Mouse (Mus musculus) spleen, adult 12 weeks (tissue): Measurements from ENCODE around the gene Nynrin.

Experiments
- DNase-seq: peaks from one replicate; pipeline ENCODE4 v3.0.0; 2022; ENCODE audit warnings: low spot score

Gene Nynrin

GRCm38 (mm10) chr14:55840853-55841366 is 12.9 kb upstream of the Nynrin start:
- no peak for DNase-seq

DNA sequence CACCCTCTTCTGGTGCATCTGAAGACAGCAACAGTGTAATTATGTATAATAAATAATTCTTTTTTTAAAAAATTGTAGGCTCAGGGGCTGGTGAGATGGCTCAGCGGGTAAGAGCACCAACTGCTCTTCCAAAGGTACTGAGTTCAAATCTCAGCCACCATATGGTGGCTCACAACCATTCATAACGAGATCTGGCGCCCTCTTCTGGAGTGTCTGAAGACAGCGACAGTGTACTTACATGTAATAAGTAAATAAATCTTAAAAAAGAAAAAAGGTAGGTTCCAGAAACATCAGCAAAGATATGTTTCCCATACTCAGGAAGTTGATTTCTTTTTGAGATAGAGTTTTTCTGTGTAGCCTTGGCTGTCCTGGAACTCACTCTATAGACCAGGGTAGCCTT is 11.0 kb upstream of the Nynrin start:
- no peak for DNase-seq

- DNase-seq = no peak
Observed at GRCm38 (mm10) chr14:55845506-55846294, 8.1 kb upstream of the Nynrin start.

- DNase-seq = no peak
Observed at GRCm38 (mm10) chr14:55850885-55851284, 2.9 kb upstream of the Nynrin start.

GRCm38 (mm10) chr14:55852646-55853551 is 911 bp upstream of the Nynrin start:
- DNase-seq = no peak

DNA sequence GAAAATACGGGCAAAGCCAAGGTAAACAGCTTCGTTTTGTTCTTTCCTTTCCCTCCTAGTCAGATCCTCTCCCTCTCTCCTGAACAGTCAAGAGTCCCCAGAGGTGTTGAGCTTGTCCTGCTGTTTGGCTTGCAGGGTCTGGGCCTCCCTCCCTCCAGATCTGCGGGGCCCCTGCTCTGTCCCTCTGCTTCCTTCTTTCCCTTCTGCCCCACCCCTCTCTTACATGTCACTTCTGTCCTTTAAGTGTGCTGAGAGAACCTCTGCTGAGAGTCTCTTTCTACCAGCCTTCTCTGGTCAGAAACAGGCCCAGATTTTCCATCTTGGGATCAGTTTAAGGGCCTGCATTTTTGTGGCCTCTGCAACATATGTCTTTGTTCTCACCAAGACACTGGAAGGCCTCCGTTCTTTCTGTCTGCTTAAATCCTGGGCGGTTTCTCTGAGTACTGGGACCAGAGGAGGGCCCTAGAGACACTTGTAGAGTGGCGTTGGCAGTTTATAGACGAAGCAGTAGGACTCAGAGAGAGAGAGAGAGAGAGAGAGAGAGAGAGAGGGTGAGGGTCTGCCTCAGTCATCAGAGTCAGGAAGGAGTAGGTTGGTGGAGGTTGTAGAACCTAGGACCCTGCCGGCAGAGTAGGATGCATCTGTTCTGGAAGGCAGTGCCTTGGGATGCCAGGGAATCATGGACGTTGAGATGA is 743 bp downstream of the Nynrin start:
- DNase-seq = no peak

GRCm38 (mm10) chr14:55855101-55855561 is 1.3 kb downstream of the Nynrin start:
- no peak for DNase-seq

DNA sequence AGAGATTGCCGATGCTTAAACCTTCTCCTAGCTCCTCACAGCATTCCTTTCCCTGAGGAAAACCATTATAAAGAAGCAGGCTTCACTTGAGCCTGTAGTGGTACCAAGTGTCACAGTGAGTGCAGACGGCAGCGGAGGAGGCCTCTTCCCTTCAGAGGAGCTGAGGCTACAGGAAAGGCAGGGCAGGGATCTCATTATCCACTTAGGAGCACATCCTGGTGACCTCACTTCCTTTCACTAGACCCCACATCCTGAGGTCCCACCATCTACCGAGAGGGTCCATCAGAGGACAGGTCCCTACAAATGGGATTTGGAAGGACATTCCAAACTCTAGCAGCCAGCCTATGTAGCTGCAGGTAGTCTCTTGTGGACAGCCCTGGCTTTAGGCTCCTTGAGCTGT is 3.8 kb downstream of the Nynrin start:
- DNase-seq = no peak

GRCm38 (mm10) chr14:55862186-55862585 is 8.4 kb downstream of the Nynrin start:
- DNase-seq = no peak

DNA sequence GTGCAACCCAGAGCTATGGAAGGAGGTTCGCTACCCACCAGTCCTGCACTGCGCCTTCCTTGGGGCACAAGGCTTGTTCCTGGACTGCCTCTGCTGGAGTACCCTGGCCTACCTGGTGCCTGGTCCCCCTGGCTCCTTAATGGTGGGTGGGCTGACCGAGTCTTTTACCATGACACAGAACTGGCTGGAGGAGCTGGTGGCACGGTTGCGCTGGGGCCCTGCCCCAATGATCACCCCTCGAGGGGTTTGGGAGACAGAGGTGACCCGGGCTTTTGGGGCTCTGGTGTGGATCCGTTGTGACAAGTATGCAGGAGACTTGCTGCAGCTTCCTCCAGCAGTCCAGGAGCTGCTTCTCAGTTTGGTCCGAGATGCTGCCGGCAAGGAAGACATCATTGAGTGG is 9.2 kb downstream of the Nynrin start:
- no peak for DNase-seq

DNA sequence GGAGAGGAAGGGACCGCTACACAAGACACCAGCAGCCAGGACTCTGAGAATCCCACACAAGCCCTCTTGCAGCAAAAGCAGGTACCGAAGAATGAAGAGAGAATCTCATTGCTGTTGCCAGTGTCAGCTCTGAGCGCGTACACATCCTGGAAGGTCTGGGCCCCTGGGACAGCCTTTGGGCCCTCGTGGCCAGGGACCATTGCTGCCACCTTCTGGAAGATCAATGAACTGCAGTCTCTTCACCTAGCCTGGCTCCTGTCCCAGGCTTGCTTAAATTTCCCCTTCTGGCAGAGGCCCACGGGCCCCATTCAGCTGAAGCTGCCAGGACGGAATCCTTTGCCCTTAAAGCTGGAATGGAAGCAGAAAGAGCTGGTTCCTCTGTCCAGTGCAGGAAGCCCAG is 10.0 kb downstream of the Nynrin start:
- no peak for DNase-seq

DNA sequence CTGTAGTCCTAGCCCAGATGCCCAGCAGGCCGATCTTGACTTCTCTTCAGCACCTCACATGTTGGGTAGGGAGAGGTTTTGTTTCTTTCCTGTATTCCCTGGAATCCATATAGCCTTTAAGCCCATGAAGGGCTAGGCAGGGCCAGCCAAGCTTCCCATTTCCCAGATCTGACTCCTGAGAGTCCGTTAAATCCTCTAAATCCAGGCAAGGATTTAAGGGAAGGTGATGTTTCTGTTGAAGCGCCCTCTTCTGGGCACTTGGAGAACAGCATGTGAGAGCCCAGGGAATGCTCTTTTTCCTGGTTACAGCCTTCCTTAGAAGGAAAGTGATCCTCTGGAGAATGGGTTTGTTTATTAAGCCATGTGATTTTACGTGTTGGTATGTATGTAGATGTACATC is 13.2 kb downstream of the Nynrin start:
- DNase-seq = no peak

DNA sequence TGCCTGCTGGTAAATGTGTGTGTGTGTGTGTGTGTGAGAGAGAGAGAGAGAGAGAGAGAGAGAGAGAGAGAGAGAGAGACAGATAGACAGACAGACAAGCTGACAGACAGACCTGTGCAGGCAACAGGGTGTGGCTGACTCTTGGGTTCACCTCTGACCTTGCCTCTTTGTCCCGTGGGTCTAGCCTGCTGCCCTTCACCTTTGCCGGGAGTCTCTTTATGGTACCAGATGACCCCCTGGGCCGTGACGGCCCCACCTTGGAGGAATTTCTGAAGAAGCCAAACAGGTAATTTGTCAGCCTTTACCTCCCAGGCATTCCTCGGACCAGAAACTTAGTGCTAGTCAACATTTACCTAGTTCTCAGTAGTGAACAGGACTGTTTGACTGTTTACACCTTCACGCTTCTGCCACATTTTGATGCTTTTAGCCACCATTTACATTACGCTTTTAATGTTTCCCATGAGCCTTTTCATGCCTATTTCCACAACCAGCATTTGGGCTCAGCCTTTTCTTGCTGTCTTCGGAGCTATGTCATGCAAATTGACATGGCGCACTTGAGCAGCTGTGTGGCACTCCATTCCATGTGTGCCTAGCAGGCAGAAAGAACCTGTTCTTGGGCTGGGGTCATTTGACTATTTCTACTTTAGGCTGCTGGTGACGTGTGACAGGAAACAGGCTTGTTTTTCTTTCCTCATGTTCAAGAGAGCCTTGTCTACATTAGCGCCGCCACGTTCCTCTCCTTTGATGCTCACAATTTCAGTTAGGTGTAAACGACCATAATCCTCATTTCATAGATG is 14.6 kb downstream of the Nynrin start:
- DNase-seq = no peak

DNA sequence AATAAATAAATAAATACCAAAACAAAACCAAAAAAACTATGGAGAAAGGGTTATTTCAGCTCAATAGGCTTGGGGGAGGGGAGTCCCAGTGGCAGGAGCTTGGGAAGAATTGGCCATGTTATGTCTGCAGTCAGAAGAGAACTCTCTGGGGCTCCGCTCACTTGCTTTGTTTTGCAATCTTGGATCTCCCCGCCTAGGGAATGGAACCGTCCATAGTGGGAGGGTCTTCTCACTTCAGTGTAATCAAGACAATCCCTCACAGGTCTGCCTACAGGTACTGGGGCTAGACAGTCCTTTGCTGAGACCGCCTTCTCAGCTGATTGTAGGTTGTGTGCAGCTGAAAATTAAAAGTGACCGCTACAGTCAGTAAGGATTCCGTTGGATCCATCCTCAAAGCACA is 15.7 kb downstream of the Nynrin start:
- DNase-seq = no peak

DNA sequence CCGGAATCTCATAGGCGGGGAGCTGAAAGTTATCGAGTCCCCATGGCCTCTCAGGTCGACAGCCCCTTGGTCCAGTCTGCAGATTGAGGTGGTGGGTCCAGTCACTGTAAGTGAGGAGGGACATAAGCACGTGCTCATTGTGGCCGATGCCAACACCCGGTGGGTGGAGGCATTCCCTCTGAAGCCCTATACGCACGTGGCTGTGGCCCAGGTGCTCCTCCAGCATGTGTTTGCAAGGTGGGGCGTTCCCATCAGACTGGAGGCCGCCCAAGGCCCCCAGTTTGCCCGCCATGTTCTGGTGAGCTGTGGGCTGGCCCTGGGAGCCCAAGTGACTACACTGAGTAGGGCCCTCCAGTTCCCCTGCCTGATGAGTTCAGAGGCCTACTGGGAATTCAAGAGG is 18.2 kb downstream of the Nynrin start:
- DNase-seq = no peak

- DNase-seq = no peak
Observed at GRCm38 (mm10) chr14:55872551-55872950, 18.7 kb downstream of the Nynrin start.

- no peak for DNase-seq
Observed at GRCm38 (mm10) chr14:55873242-55873713, 19.5 kb downstream of the Nynrin start.

GRCm38 (mm10) chr14:55873714-55874683 is 20.2 kb downstream of the Nynrin start:
- peak; percentile 60 for DNase-seq

- DNase-seq = no peak
Observed at GRCm38 (mm10) chr14:55877469-55878315, 23.9 kb downstream of the Nynrin start.
